Mouse (Mus musculus): ENCODE results near the gene Rilpl1.

DNA sequence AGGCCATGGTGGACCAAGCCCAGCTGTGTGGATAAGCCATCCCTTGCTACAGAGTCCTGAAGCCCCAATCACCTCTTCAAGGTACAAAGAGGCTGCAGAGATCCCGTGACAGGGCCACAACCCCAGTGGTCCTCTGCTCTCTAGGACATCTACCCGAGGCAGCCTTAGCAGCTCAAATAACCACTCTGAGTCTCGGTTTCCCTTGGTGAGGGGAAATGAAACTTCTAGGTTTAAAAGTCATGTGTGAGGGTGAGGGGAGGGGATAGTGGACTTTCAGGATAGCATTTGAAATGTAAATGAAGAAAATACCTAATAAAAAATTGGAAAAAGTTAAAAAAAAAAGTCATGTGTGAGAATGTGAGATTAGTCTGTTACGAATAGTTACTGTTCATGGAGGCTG is 9.6 kb downstream of the Rilpl1 start:
- TF ChIP-seq CTCF (IDR thresholded peaks at IDR 0.05; ENCODE audit: borderline replicate concordance, extremely low read depth, insufficient read depth, insufficient read length): no peak
- TF ChIP-seq POLR2A (IDR thresholded peaks at IDR 0.05; ENCODE audit: borderline replicate concordance, extremely low read depth, insufficient read depth, insufficient read length, poor library complexity, severe bottlenecking): no peak
